ENCODE assay signal across 9 mouse cellular contexts in the genomic region with DNA sequence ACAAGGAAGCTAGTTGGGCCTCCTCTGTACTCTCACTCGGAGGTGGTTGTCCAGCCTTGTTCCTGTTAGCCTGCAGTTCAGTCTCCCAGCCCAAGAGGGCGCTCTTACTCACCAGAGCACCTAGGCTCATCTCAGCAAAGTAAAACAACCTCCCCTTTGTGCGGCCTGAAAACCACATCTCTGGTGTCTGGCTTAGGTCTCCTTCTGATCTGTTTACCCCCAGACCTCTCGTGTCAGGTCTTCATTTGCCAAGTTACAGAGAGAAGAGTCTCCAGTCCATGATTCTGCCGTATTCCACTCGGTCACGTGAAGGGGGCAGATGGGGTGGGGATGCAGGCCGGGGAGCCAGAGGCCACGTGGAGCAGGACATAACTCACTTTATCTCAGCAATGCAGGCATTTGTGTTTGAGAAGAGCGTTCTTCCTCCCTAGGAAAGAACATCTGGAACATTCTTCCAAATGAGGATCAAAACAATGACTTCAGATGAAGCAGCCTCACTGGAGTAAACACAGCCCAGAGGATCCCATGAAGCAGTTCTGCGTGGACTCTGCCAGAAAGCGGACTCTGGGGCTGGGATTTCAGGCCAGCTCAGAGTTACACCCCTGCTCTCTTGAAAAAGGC. TPM values are rescaled to one million over a fixed set of nuclear protein-coding genes. Genes with fewer than 3 reads are reported as not detected.
DNase-seq lines count a peak whose midpoint lies in the region; ATAC-seq and TF ChIP-seq lines count a peak whose summit lies in the region.
"Had no signal": no experiment of that assay in that cellular context is flagged by ENCODE, and none has a peak within 500 bp of the region (broad histone marks: within the 10 kb centered on the region; RNA-seq: fewer than 3 reads in every experiment).

No protein-coding gene starts in this region.

- H3K9ac ChIP-seq in heart, embryonic 14.5 days (ENCODE audit: low read length), result no peak overlapping the region
- no peak overlapping the region for H3K9ac ChIP-seq in lung, postnatal 0 days (replicated peaks; ENCODE audit: low read depth)
- H3K9ac ChIP-seq: liver, embryonic 15.5 days had no signal

- peak; percentile 30 to 54 for DNase-seq in CD8-positive naive resting alpha-beta T cell, adult 2 months (ENCODE audit: low read depth in 2 of 2, low spot score in 2 of 2)
- DNase-seq in adrenal gland, adult 18-20 months (ENCODE audit: low spot score in 2 of 2), result peak; percentile 83 to 86
- DNase-seq in embryo, embryonic 9.5 days (ENCODE audit: extremely low spot score), result peak; percentile 78
- peak; percentile 81 for DNase-seq in layer of hippocampus, adult 11-12 months (ENCODE audit: low spot score)
- DNase-seq in lung, postnatal 0 days (ENCODE audit: low spot score), result peak; percentile 82
- DNase-seq in right cerebral cortex, postnatal 25 days, result peak; percentile 45
- DNase-seq in urinary bladder, postnatal 14 days (ENCODE audit: low spot score), result peak; percentile 78

- no peak for ATAC-seq in heart, embryonic 14.5 days (ENCODE audit: insufficient number of reproducible peaks, insufficient read depth, low FRiP score, low read depth)
- peak; percentile 69 for ATAC-seq in lung, postnatal 0 days

- TF ChIP-seq EP300 in lung, postnatal 0 days (IDR thresholded peaks at IDR 0.05), result peak; percentile 93

- H3K4me3 ChIP-seq in heart, embryonic 14.5 days (ENCODE audit: control insufficient read depth in 1 of 2, insufficient read depth in 1 of 2, low read depth in 1 of 2, low read length in 2 of 2), result no peak overlapping the region
- no peak overlapping the region for H3K4me3 ChIP-seq in lung, postnatal 0 days (ENCODE audit: low read depth, low read length)
- H3K4me3 ChIP-seq: liver, embryonic 15.5 days had no signal

- H3K9me3 ChIP-seq in heart, embryonic 14.5 days (ENCODE audit: control insufficient read depth, low read length), result no peaks in the 10 kb centered on the region
- H3K9me3 ChIP-seq in lung, postnatal 0 days (ENCODE audit: low read length), result no peaks in the 10 kb centered on the region
- H3K9me3 ChIP-seq: liver, embryonic 15.5 days had no signal

- H3K4me1 ChIP-seq in heart, embryonic 14.5 days (ENCODE audit: control insufficient read depth in 2 of 2, insufficient read depth in 2 of 2, low read length in 2 of 2), result peaks cover 0 to 6% of the 10 kb centered on the region in 2 experiments; a peak in 1 of 4 replicates
- 0 out of 2 replicates have a peak, but pooled peaks cover 3% of the 10 kb centered on the region for H3K4me1 ChIP-seq in lung, postnatal 0 days (ENCODE audit: insufficient read depth, low read depth, low read length)
- H3K4me1 ChIP-seq: liver, embryonic 15.5 days had no signal

- H3K4me2 ChIP-seq in heart, embryonic 14.5 days (ENCODE audit: low read length), result no peak overlapping the region
- H3K4me2 ChIP-seq in lung, postnatal 0 days (replicated peaks; ENCODE audit: low read depth, low read length), result no peak overlapping the region
- H3K4me2 ChIP-seq: liver, embryonic 15.5 days had no signal

- H3K27me3 ChIP-seq in heart, embryonic 14.5 days (ENCODE audit: control insufficient read depth, insufficient read depth, low read length), result no peaks in the 10 kb centered on the region
- H3K27me3 ChIP-seq in lung, postnatal 0 days (replicated peaks; ENCODE audit: insufficient read depth, low read length), result no peaks in the 10 kb centered on the region
- H3K27me3 ChIP-seq: liver, embryonic 15.5 days had no signal

- 50% methylated on average over 12 of the region's 12 CpGs for WGBS in heart, embryonic 14.5 days
- WGBS in lung, postnatal 0 days, result 14% methylated on average over 12 of the region's 12 CpGs

- H3K27ac ChIP-seq in heart, embryonic 14.5 days (replicated peaks in 1 of 2; ENCODE audit: control insufficient read depth in 1 of 2, insufficient read depth in 1 of 2, low read depth in 2 of 2, low read length in 2 of 2), result peak overlapping the region; percentile 4 to 55
- H3K27ac ChIP-seq in lung, postnatal 0 days (ENCODE audit: low read length), result peak overlapping the region; percentile 62
- H3K27ac ChIP-seq: liver, embryonic 15.5 days had no signal

- no peaks in the 10 kb centered on the region for H3K36me3 ChIP-seq in heart, embryonic 14.5 days (ENCODE audit: control insufficient read depth, insufficient read depth, low read length)
- H3K36me3 ChIP-seq in lung, postnatal 0 days (ENCODE audit: insufficient read depth, low read length), result no peaks in the 10 kb centered on the region
- H3K36me3 ChIP-seq: liver, embryonic 15.5 days had no signal

- TF ChIP-seq CTCF in lung, postnatal 0 days (IDR thresholded peaks at IDR 0.05), result peak; percentile 96

RNA-seq across cellular contexts. Expression of a gene that starts 27.5 kb away (rescaled TPM):
- not detected for total RNA-seq in adrenal gland, adult 18-20 months (2021)
- not detected in 2 replicates for polyA plus RNA-seq in heart, embryonic 14.5 days (2014; fragmentation: Nextera tagmentation; extraction: Ambion mirVana)
- polyA plus RNA-seq in lung, postnatal 0 days (2015; fragmentation: Nextera tagmentation; extraction: Ambion mirVana), result not detected in 2 replicates

RNA-seq across cellular contexts. Expression of a gene that starts 33.5 kb away (rescaled TPM):
- 10 to 100 TPM; 38.3 to 86.5 TPM for total RNA-seq in adrenal gland, adult 18-20 months (2021)
- polyA plus RNA-seq in heart, embryonic 14.5 days (2014; fragmentation: Nextera tagmentation; extraction: Ambion mirVana), result 37.7 and 46.2 TPM in 2 replicates
- 408 and 422 TPM in 2 replicates for polyA plus RNA-seq in lung, postnatal 0 days (2015; fragmentation: Nextera tagmentation; extraction: Ambion mirVana)

RNA-seq across cellular contexts. Expression of a gene that starts 53.5 kb away (rescaled TPM):
- total RNA-seq in adrenal gland, adult 18-20 months (2021), result 1 to 10 TPM; 2.8 to 5.4 TPM
- 1.3 and 1.5 TPM in 2 replicates for polyA plus RNA-seq in heart, embryonic 14.5 days (2014; fragmentation: Nextera tagmentation; extraction: Ambion mirVana)
- 0.58 and 0.67 TPM in 2 replicates for polyA plus RNA-seq in lung, postnatal 0 days (2015; fragmentation: Nextera tagmentation; extraction: Ambion mirVana)
